Mouse (Mus musculus): ENCODE results near the gene Cela1. TPM values are rescaled to one million over a fixed set of nuclear protein-coding genes. Genes with fewer than 3 reads are reported as not detected.

Cela1 gene
- polyA plus RNA-seq (2015; fragmentation: Nextera tagmentation; extraction: Ambion mirVana) = 6.2 and 13.1 TPM in 2 replicates

- no peak for DNase-seq (ENCODE audit: low spot score)
Observed at GRCm38 (mm10) chr15:100687430-100687971, at the start of gene Cela1. TSS of gene Cela1 (minus strand) at chr15:100687921.

GRCm38 (mm10) chr15:100735953-100736300, 48.2 kb upstream of the Cela1 start:
- DNase-seq (ENCODE audit: low spot score) = no peak

GRCm38 (mm10) chr15:100735095-100735952, 47.6 kb upstream of the Cela1 start:
- no peak for DNase-seq (ENCODE audit: low spot score)

GRCm38 (mm10) chr15:100732580-100732979, 44.9 kb upstream of the Cela1 start:
- DNase-seq (ENCODE audit: low spot score) = peak; percentile 77

GRCm38 (mm10) chr15:100731081-100731480, 43.4 kb upstream of the Cela1 start:
- DNase-seq (ENCODE audit: low spot score) = no peak

GRCm38 (mm10) chr15:100729281-100729985, 41.7 kb upstream of the Cela1 start, which contains the start of gene Galnt6:
TSS of gene Galnt6 (minus strand) at chr15:100729376.
- DNase-seq (ENCODE audit: low spot score) = peak; percentile 68

GRCm38 (mm10) chr15:100728586-100728985, 40.9 kb upstream of the Cela1 start:
- DNase-seq (ENCODE audit: low spot score) = no peak

- DNase-seq (ENCODE audit: low spot score) = no peak
Observed at GRCm38 (mm10) chr15:100727834-100728233, 40.1 kb upstream of the Cela1 start.

- DNase-seq (ENCODE audit: low spot score) = no peak
Observed at GRCm38 (mm10) chr15:100726721-100727120, 39.0 kb upstream of the Cela1 start.

- DNase-seq (ENCODE audit: low spot score) = no peak
Observed at GRCm38 (mm10) chr15:100723505-100723904, 35.8 kb upstream of the Cela1 start.

GRCm38 (mm10) chr15:100722564-100722963, 34.8 kb upstream of the Cela1 start:
- no peak for DNase-seq (ENCODE audit: low spot score)

GRCm38 (mm10) chr15:100722026-100722425, 34.3 kb upstream of the Cela1 start:
- DNase-seq (ENCODE audit: low spot score) = no peak

GRCm38 (mm10) chr15:100721445-100721844, 33.7 kb upstream of the Cela1 start:
- DNase-seq (ENCODE audit: low spot score) = no peak

- DNase-seq (ENCODE audit: low spot score) = peak; percentile 84
Observed at GRCm38 (mm10) chr15:100720066-100720465, 32.3 kb upstream of the Cela1 start.

- DNase-seq (ENCODE audit: low spot score) = no peak
Observed at GRCm38 (mm10) chr15:100719217-100719616, 31.5 kb upstream of the Cela1 start.

- DNase-seq (ENCODE audit: low spot score) = no peak
Observed at GRCm38 (mm10) chr15:100718572-100718971, 30.9 kb upstream of the Cela1 start.

- no peak for DNase-seq (ENCODE audit: low spot score)
Observed at GRCm38 (mm10) chr15:100717933-100718332, 30.2 kb upstream of the Cela1 start.

- DNase-seq (ENCODE audit: low spot score) = no peak
Observed at GRCm38 (mm10) chr15:100715399-100715993, 27.8 kb upstream of the Cela1 start.

- no peak for DNase-seq (ENCODE audit: low spot score)
Observed at GRCm38 (mm10) chr15:100714470-100714869, 26.7 kb upstream of the Cela1 start.

GRCm38 (mm10) chr15:100710838-100711237, 23.1 kb upstream of the Cela1 start:
- DNase-seq (ENCODE audit: low spot score) = no peak

GRCm38 (mm10) chr15:100708433-100709078, 20.8 kb upstream of the Cela1 start:
- DNase-seq (ENCODE audit: low spot score) = no peak
